Mouse (Mus musculus): ENCODE measurements at regions not wholly inside any gene's neighbourhood (a gene's known extent, or its start where the extent isn't known, plus 50 kb on each side); places are given as distances from the start of the nearest gene placed in this dataset.

DNA sequence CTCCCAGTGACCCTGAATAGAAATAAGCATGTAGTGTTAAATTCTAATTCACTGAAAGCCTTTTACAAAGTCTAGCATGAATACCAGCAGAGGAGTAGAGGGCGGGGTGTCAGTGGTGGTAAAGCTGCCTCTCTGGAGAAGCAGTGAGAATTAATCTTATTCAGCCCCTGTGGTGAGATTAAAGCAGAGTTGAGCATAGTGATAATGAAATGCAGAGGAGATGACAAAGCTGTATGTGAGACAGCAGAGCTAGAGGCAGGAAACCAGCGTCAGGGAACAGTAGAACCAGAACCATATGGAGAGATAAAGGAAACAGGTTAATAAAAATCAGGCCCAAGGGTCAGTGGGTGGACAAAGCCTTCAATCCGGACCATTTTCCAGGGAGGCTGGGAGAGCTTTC lies 1827.2 kb downstream of the Poteg start:
- DNase-seq (peak; percentile 55), ATAC-seq (ENCODE audit: low FRiP score, low TSS enrichment) (no peak)
- H3K4me3 ChIP-seq (replicated peaks; ENCODE audit: low read depth, low read length): no peak overlapping the region
- H3K36me3 ChIP-seq (ENCODE audit: control insufficient read depth, insufficient read depth, low read length): no peaks in the 10 kb centered on the region
- no peak overlapping the region for H3K9ac ChIP-seq (replicated peaks; ENCODE audit: low read length)
- peaks cover 3% of the 10 kb centered on the region; the same call in 1 of the 2 replicates for H3K4me1 ChIP-seq (ENCODE audit: control insufficient read depth, insufficient read depth, low read length)
- no peak overlapping the region for H3K27ac ChIP-seq (replicated peaks; ENCODE audit: low read depth, low read length)
- no peaks in the 10 kb centered on the region for H3K9me3 ChIP-seq (ENCODE audit: control insufficient read depth, low read length)
- H3K27me3 ChIP-seq (ENCODE audit: control insufficient read depth, insufficient read depth, low read length): no peaks in the 10 kb centered on the region
- 8% methylated on average over 3 of the region's 3 CpGs for WGBS
- no peak overlapping the region for H3K4me2 ChIP-seq (ENCODE audit: low read length)

DNA sequence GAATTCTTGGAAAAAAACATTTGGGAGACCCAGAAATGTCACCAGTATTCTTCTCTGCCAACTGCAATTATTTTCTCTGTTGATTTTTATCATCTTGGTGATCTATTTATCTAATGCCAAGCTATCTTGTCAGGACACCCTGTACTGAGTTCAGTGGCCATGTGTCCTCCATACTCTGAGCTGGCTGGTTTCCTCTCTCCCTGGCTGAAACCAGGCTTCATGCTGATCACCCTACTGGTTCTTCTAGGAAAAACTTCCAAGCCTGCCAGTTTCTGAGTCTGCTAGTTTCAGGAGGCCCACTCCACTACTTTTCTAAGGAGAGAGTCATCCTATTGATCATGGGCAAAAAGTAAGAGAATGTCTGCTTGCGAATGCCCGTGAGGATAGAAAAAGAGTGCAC lies 1831.2 kb downstream of the Poteg start:
- WGBS: 95% methylated on average over 2 of the region's 2 CpGs
- no peak for ATAC-seq (ENCODE audit: low FRiP score, low TSS enrichment)
- H3K4me1 ChIP-seq (ENCODE audit: control insufficient read depth, insufficient read depth, low read length): peaks cover 3% of the 10 kb centered on the region; the same call in 1 of the 2 replicates
- H3K27ac ChIP-seq (replicated peaks; ENCODE audit: low read depth, low read length): no peak overlapping the region
- no peak for DNase-seq
- no peak overlapping the region for H3K9ac ChIP-seq (replicated peaks; ENCODE audit: low read length)
- H3K4me3 ChIP-seq (replicated peaks; ENCODE audit: low read depth, low read length): no peak overlapping the region
- H3K9me3 ChIP-seq (ENCODE audit: control insufficient read depth, low read length): no peaks in the 10 kb centered on the region
- H3K4me2 ChIP-seq (ENCODE audit: low read length): no peak overlapping the region
- no peaks in the 10 kb centered on the region for H3K36me3 ChIP-seq (ENCODE audit: control insufficient read depth, insufficient read depth, low read length)
- no peaks in the 10 kb centered on the region for H3K27me3 ChIP-seq (ENCODE audit: control insufficient read depth, insufficient read depth, low read length)

DNA sequence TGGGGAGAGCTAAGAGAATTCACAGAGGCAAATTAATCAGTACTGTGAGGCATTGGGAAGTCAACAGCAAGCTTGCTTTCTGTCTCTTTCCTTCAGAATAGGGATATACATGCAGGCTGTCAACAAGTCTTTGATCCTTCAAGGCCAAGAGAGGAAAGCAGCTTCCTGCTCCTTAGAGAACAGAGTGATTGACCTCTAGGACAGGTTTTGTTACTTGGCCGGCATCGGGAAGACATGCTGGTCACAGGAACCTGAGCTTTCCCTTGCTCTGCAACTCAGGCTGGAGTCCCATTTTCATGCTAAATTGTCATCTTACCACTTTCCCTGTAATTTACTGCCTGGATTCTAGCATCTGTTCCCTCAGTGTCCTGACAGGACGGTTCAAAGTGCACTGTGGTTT lies 1831.8 kb downstream of the Poteg start:
- H3K4me2 ChIP-seq (ENCODE audit: low read length): no peak overlapping the region
- WGBS: 63% methylated on average over 3 of the region's 3 CpGs

DNA sequence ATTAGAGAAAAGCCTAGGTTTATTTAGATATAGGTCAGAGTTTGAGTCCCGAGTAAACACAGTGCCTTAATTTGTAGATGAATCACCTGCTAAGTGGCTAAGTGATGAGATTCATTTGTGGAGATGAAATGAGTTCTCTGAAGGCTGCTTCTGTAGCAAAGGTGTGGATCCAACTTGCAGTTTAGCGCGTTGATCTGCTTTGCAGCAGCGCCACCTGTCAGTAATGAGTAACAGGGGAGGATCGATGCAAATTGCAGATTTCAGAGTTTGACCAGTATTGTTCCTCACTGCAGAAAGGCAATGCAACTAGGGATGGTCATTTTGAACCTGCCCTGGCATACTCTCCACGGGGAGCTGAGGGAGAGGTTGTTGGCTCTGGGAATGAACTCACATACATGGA lies 1842.9 kb downstream of the Poteg start:
- WGBS: 6% methylated on average over 6 of the region's 6 CpGs
- H3K9me3 ChIP-seq (ENCODE audit: control insufficient read depth, low read length): no peaks in the 10 kb centered on the region
- H3K9ac ChIP-seq (replicated peaks; ENCODE audit: low read length): no peak overlapping the region
- no peak overlapping the region for H3K27ac ChIP-seq (replicated peaks; ENCODE audit: low read depth, low read length)
- peak; percentile 83 for DNase-seq
- no peaks in the 10 kb centered on the region for H3K27me3 ChIP-seq (ENCODE audit: control insufficient read depth, insufficient read depth, low read length)
- H3K36me3 ChIP-seq (ENCODE audit: control insufficient read depth, insufficient read depth, low read length): no peaks in the 10 kb centered on the region
- H3K4me3 ChIP-seq (replicated peaks; ENCODE audit: low read depth, low read length): no peak overlapping the region
- H3K4me2 ChIP-seq (ENCODE audit: low read length): no peak overlapping the region
- no peaks in the 10 kb centered on the region for H3K4me1 ChIP-seq (ENCODE audit: control insufficient read depth, insufficient read depth, low read length)
- no peak for ATAC-seq (ENCODE audit: low FRiP score, low TSS enrichment)

More for the DNA sequence above, 1831.8 kb downstream of the Poteg start:
- no peak for DNase-seq
- Histone ChIP-seq H3K36me3 (ENCODE audit: control insufficient read depth, insufficient read depth, low read length) (no peaks in the 10 kb centered on the region), H3K9me3 (ENCODE audit: control insufficient read depth, low read length) (no peaks in the 10 kb centered on the region), H3K9ac (replicated peaks; ENCODE audit: low read length) (no peak overlapping the region), H3K27ac (replicated peaks; ENCODE audit: low read depth, low read length) (no peak overlapping the region), H3K4me3 (replicated peaks; ENCODE audit: low read depth, low read length) (no peak overlapping the region), H3K4me1 (ENCODE audit: control insufficient read depth, insufficient read depth, low read length) (peaks cover 3% of the 10 kb centered on the region; the same call in 1 of the 2 replicates), H3K27me3 (ENCODE audit: control insufficient read depth, insufficient read depth, low read length) (no peaks in the 10 kb centered on the region)
- no peak for ATAC-seq (ENCODE audit: low FRiP score, low TSS enrichment)

Data from midbrain, embryonic 14.5 days (tissue).